Mouse (Mus musculus): ENCODE measurements around the gene Cfap43. TPM values are rescaled to one million over a fixed set of nuclear protein-coding genes. Genes with fewer than 3 reads are reported as not detected.

Gene Cfap43
- polyA plus RNA-seq, 1 experiment from 2014 or later: 0.15 TPM

DNA sequence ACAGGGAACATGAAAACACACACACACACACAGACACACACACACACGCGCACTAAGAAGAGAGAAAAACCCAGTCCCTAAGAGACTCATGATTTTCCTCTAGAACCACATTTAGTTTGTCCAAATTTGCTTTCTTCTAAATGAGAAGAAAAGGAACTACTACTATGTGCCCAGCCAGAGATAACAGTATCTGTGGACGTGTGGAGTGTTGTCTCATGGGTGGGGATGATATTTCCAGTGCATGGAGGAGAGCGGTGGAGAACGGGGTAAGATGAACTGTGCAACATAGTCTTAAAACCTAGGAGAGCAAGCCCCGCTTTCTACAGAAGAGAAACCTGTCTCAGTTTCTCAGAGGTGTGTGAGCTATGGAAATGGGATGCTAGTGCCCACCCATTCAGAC, 135.2 kb downstream of the Cfap43 start:
- Histone ChIP-seq H3K4me3 (no peak overlapping the region), H3K27me3 (replicated peaks) (no peaks in the 10 kb centered on the region), H3K27ac (replicated peaks) (no peak overlapping the region), H3K9ac (no peak overlapping the region), H3K36me3 (no peaks in the 10 kb centered on the region), H3K4me1 (no peaks in the 10 kb centered on the region), H3K4me2 (no peak overlapping the region), H3K9me3 (no peaks in the 10 kb centered on the region)
- WGBS: 79% methylated on average over 6 of the region's 6 CpGs
- ATAC-seq (ENCODE audit: extremely low read depth, insufficient number of reproducible peaks, low FRiP score, low TSS enrichment): no peak

DNA sequence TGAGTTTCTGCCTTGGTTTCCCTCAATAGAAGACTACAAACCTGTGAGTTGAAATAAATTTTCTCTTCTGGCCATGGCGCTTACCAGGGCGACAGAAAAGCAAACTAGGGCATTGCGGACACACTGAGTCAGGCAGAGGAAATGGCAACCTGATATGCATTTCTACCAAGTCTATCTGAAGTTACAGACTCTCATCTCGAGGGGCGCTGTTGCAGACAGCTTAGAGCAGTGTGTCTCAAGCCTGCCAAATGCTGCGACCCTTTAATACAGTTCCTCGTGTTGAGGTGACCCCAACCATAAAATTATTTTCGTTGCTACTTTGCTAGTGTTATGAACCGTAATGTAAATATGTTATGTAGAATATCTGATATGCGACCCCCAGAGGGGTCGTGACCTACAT, 138.1 kb downstream of the Cfap43 start:
- ATAC-seq (ENCODE audit: extremely low read depth, insufficient number of reproducible peaks, low FRiP score, low TSS enrichment): no peak
- 64% methylated on average over 11 of the region's 11 CpGs for WGBS
- H3K4me2 ChIP-seq: no peak overlapping the region
- H3K9ac ChIP-seq: no peak overlapping the region
- no peak overlapping the region for H3K4me3 ChIP-seq
- H3K27ac ChIP-seq (replicated peaks): no peak overlapping the region
- no peaks in the 10 kb centered on the region for H3K4me1 ChIP-seq
- H3K27me3 ChIP-seq (replicated peaks): no peaks in the 10 kb centered on the region
- H3K9me3 ChIP-seq: no peaks in the 10 kb centered on the region
- no peaks in the 10 kb centered on the region for H3K36me3 ChIP-seq

DNA sequence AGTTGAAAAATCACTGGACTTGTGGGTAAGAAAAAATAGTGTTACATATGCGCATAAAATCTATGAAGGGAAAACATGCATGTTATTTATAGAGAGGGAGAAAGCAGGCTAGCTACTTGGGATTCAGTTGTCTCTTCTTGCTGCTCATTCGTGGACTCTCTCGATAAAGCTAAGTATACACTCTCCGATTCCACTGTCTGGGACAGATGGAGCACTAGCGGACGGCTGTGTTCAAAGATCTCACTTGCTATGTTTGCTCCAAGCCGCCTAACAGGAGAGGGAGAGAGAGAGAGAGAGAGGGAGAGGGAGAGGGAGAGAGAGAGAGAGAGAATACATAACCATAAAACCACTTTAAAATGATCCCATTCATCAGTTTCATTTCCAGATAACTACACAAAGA, 138.9 kb downstream of the Cfap43 start:
- Histone ChIP-seq H3K4me3 (no peak overlapping the region), H3K9me3 (no peaks in the 10 kb centered on the region), H3K27me3 (replicated peaks) (no peaks in the 10 kb centered on the region), H3K9ac (no peak overlapping the region), H3K36me3 (no peaks in the 10 kb centered on the region), H3K27ac (replicated peaks) (no peak overlapping the region), H3K4me2 (no peak overlapping the region), H3K4me1 (no peaks in the 10 kb centered on the region)
- WGBS: 82% methylated on average over 7 of the region's 7 CpGs
- ATAC-seq (ENCODE audit: extremely low read depth, insufficient number of reproducible peaks, low FRiP score, low TSS enrichment): no peak

DNA sequence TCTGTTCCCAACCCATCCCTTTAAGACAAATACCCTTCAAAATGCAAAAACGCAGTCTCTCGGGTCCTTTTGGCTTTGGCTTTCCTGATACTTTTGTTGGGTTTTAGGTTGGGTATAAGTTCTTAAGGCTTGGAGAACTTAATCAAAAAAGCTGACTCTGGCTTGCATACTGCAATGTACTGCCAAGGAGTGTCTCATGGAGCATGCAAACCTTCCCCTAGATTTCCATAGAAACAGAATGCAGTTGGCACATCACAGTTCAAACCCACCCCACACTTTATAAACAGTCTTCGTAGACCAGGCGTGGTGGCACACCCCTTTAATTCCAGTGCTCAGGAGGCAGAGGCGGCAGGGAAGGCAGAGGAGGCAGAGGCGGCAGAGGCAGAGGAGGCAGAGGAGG, 141.2 kb downstream of the Cfap43 start:
- 70% methylated on average over 6 of the region's 6 CpGs for WGBS
- no peaks in the 10 kb centered on the region for H3K27me3 ChIP-seq (replicated peaks)
- no peaks in the 10 kb centered on the region for H3K4me1 ChIP-seq
- H3K9me3 ChIP-seq: no peaks in the 10 kb centered on the region
- no peak for ATAC-seq (ENCODE audit: extremely low read depth, insufficient number of reproducible peaks, low FRiP score, low TSS enrichment)
- no peak overlapping the region for H3K27ac ChIP-seq (replicated peaks)
- H3K36me3 ChIP-seq: no peaks in the 10 kb centered on the region
- H3K9ac ChIP-seq: no peak overlapping the region
- no peak overlapping the region for H3K4me3 ChIP-seq
- no peak overlapping the region for H3K4me2 ChIP-seq

DNA sequence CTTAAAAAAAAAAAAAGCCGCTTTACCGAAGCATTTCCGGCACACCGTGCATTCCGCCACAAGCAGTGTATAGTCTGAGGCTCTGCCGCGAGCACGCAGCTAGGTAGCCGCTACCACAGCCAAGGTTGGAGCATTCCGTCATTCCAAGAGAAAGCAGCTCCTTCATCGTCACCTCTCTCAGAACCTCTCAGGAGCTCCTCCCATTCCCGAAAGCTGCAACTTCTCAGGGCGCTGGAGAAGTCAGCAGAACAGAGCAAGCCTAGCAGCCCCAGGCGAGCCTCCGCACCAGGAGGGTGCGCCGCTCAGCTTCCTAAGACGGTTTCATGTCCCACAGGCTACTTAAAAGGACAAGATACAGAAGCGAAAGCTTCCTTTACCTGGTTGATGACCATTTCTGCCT, 163.5 kb downstream of the Cfap43 start:
- no peaks in the 10 kb centered on the region for H3K4me1 ChIP-seq
- H3K4me3 ChIP-seq: peak overlapping the region; percentile 44
- no peaks in the 10 kb centered on the region for H3K9me3 ChIP-seq
- WGBS: 41% methylated on average over 19 of the region's 19 CpGs
- H3K9ac ChIP-seq: 0 out of 2 replicates have a peak overlapping the region, but pooled peaks have one; percentile 54
- H3K4me2 ChIP-seq: peak overlapping the region; percentile 66
- H3K36me3 ChIP-seq: no peaks in the 10 kb centered on the region
- no peaks in the 10 kb centered on the region for H3K27me3 ChIP-seq (replicated peaks)
- no peak for ATAC-seq (ENCODE audit: extremely low read depth, insufficient number of reproducible peaks, low FRiP score, low TSS enrichment)
- H3K27ac ChIP-seq (replicated peaks): no peak overlapping the region

- H3K4me3 ChIP-seq: no peak overlapping the region
- 88% methylated on average over 9 of the region's 9 CpGs for WGBS
- ATAC-seq (ENCODE audit: extremely low read depth, insufficient number of reproducible peaks, low FRiP score, low TSS enrichment): no peak
- no peaks in the 10 kb centered on the region for H3K4me1 ChIP-seq
- H3K9me3 ChIP-seq: no peaks in the 10 kb centered on the region
- no peaks in the 10 kb centered on the region for H3K36me3 ChIP-seq
- H3K27ac ChIP-seq (replicated peaks): no peak overlapping the region
- H3K27me3 ChIP-seq (replicated peaks): no peaks in the 10 kb centered on the region
- H3K4me2 ChIP-seq: no peak overlapping the region
- H3K9ac ChIP-seq: no peak overlapping the region
Observed at GRCm38 (mm10) chr19:47754931-47755330, 164.2 kb downstream of the Cfap43 start.

GRCm38 (mm10) chr19:47753921-47754320, 165.2 kb downstream of the Cfap43 start:
- 76% methylated on average over 4 of the region's 4 CpGs for WGBS
- Histone ChIP-seq H3K36me3 (no peaks in the 10 kb centered on the region), H3K27me3 (replicated peaks) (no peaks in the 10 kb centered on the region), H3K4me1 (no peaks in the 10 kb centered on the region), H3K9ac (no peak overlapping the region), H3K4me3 (no peak overlapping the region), H3K4me2 (no peak overlapping the region), H3K27ac (replicated peaks) (no peak overlapping the region), H3K9me3 (no peaks in the 10 kb centered on the region)
- ATAC-seq (ENCODE audit: extremely low read depth, insufficient number of reproducible peaks, low FRiP score, low TSS enrichment): no peak

- Histone ChIP-seq H3K4me1 (no peaks in the 10 kb centered on the region), H3K4me2 (no peak overlapping the region), H3K4me3 (no peak overlapping the region), H3K27me3 (replicated peaks) (no peaks in the 10 kb centered on the region), H3K9ac (no peak overlapping the region), H3K36me3 (no peaks in the 10 kb centered on the region), H3K9me3 (no peaks in the 10 kb centered on the region), H3K27ac (replicated peaks) (no peak overlapping the region)
- 81% methylated on average over 9 of the region's 9 CpGs for WGBS
- no peak for ATAC-seq (ENCODE audit: extremely low read depth, insufficient number of reproducible peaks, low FRiP score, low TSS enrichment)
Observed at GRCm38 (mm10) chr19:47752456-47752855, 166.6 kb downstream of the Cfap43 start.

DNA sequence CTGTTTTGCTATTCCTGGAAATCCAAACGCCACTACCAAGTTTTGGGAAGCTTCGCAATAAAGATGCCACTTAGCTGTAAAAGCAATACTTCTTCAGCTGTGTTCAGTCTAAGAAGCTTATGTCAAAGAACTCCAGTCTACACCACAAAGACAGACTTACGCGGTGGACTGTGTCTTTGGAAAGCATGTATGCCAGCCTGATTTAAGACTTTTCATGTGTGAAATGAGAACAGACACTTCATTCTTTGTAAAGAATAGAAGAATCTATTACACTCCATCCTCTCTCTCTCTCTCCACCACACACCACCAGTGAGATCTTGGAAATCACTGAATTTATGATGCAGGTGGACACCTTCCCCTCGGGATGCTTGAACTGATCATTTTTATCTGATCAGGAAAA, 168.7 kb downstream of the Cfap43 start:
- 83% methylated on average over 5 of the region's 5 CpGs for WGBS
- no peak for ATAC-seq (ENCODE audit: extremely low read depth, insufficient number of reproducible peaks, low FRiP score, low TSS enrichment)
- H3K36me3 ChIP-seq: no peaks in the 10 kb centered on the region
- no peaks in the 10 kb centered on the region for H3K4me1 ChIP-seq
- H3K4me3 ChIP-seq: no peak overlapping the region
- no peak overlapping the region for H3K9ac ChIP-seq
- H3K27ac ChIP-seq (replicated peaks): no peak overlapping the region
- H3K4me2 ChIP-seq: no peak overlapping the region
- H3K27me3 ChIP-seq (replicated peaks): no peaks in the 10 kb centered on the region
- no peaks in the 10 kb centered on the region for H3K9me3 ChIP-seq

DNA sequence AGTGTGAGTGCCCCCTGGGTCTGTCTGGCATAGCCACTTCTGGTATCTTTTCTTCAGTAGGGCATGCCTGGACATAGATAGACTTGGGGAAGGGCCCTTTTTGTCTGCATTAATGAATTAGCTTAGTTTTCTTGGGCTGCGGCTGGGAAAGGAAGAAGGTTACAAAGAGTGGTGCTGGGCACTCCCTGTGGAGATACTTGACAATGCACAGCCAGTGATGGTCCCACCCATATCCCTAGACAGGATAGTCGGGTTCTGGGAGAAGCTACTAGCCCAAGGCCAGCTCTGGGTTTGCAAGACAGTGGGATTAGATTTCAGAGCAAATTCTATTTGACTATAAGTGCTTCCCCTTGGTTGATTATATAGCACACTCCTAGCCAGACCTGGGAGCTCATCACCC, 170.1 kb downstream of the Cfap43 start:
- Histone ChIP-seq H3K36me3 (no peaks in the 10 kb centered on the region), H3K27ac (replicated peaks) (no peak overlapping the region), H3K4me3 (no peak overlapping the region), H3K27me3 (replicated peaks) (no peaks in the 10 kb centered on the region), H3K9ac (no peak overlapping the region), H3K4me2 (no peak overlapping the region), H3K4me1 (no peaks in the 10 kb centered on the region), H3K9me3 (no peaks in the 10 kb centered on the region)
- ATAC-seq (ENCODE audit: extremely low read depth, insufficient number of reproducible peaks, low FRiP score, low TSS enrichment): no peak
- 71% methylated on average over 2 of the region's 2 CpGs for WGBS

- Histone ChIP-seq H3K27me3 (replicated peaks) (no peaks in the 10 kb centered on the region), H3K36me3 (no peaks in the 10 kb centered on the region), H3K4me2 (no peak overlapping the region), H3K9ac (no peak overlapping the region), H3K9me3 (no peaks in the 10 kb centered on the region), H3K27ac (replicated peaks) (no peak overlapping the region), H3K4me3 (no peak overlapping the region), H3K4me1 (no peaks in the 10 kb centered on the region)
- ATAC-seq (ENCODE audit: extremely low read depth, insufficient number of reproducible peaks, low FRiP score, low TSS enrichment): no peak
- WGBS: 68% methylated on average over 2 of the region's 2 CpGs
Observed at GRCm38 (mm10) chr19:47747072-47747471, 172.0 kb downstream of the Cfap43 start.

DNA sequence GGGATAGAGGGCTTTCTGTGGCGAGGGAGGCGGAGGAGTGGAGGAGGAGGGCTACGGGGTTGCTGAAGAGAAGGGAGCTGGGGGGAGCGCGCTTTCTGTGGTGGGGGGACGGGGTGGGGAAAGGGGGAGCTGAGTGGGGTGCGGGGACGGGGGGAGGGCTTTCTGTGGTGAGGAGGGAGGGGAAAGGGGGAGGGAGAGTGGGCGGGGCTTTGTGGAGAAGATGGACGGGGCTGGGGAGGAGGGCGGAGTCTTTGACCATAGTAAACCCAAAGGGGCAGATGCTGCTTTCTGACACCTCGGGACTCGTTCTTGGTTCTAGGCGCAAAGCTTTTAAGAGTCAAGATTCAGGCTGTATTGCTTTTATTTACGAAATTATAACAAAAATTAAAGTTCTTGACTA, 187.2 kb downstream of the Cfap43 start:
- H3K27ac ChIP-seq (replicated peaks): peak overlapping the region; percentile 99
- H3K27me3 ChIP-seq (replicated peaks): no peaks in the 10 kb centered on the region
- peak overlapping the region; percentile 89 for H3K9ac ChIP-seq
- WGBS: 6% methylated on average over 13 of the region's 15 CpGs
- ATAC-seq (ENCODE audit: extremely low read depth, insufficient number of reproducible peaks, low FRiP score, low TSS enrichment): no peak
- no peaks in the 10 kb centered on the region for H3K9me3 ChIP-seq
- H3K36me3 ChIP-seq: peaks cover 43% of the 10 kb centered on the region
- peak overlapping the region; percentile 79 for H3K4me2 ChIP-seq
- peak overlapping the region; percentile 71 for H3K4me3 ChIP-seq
- H3K4me1 ChIP-seq: peaks cover 53% of the 10 kb centered on the region

Data from heart, embryonic 13.5 days (tissue).